Mouse (Mus musculus): ENCODE results near the gene Foxg1. TPM values are rescaled to one million over a fixed set of nuclear protein-coding genes. Genes with fewer than 3 reads are reported as not detected.

Foxg1 gene
- 0.07 TPM in 1 of 2 replicates, not detected in the other for polyA plus RNA-seq (2012; rRNA removed)

DNA sequence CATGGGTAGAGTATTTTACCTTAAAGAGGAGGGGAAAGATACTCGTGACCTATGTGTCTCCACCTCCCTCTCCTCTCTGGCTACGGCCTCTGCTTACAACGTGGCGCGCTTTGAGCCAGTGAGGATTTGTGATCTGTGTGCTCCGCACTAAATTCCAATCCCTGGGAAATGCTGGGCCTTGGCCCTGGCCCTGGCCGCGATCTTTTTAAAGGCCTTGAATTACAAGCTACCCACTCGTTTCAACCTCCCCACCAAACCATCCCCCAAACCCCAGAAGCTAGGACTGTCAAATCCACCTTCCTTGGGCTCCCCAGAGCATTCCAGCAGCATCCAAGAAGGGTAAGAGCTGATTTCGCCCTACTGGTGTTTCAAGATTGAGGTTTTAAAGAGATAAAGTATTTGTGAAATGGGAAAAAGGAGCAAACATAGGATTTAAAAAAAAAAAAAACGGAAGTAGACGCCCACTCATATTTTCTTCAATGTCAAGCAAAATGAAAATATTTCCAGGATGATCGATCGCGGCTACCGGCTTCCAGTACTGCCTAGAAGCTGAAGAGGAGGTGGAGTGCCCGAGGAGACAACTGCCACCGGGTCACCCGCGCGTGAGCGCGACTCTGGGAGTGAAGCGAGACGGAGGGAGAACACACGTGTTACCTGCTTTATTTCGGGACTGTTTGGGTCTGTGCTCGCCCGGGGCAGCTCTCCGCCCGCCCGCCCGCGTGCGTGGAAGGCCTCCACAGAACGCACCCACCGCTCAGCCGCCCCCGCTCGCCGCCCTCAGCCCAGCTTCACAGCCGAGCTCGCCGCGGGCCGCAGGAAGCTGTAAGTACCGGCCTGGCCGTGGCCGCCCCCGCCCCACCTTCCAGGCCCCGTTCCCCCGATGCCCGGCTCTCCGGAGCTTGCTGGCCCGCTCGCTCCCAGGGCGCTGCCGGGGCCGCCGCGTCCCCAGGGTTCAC lies at the start of gene Foxg1:
Gene Foxg1, plus strand, starts transcription at position 96 of the 956 bp plus-strand sequence.
- H3K4me1 ChIP-seq (ENCODE audit: control insufficient read depth, insufficient read depth, low read length) = no peaks in the 10 kb centered on the region
- WGBS = 2% methylated on average over 61 of the region's 61 CpGs

DNA sequence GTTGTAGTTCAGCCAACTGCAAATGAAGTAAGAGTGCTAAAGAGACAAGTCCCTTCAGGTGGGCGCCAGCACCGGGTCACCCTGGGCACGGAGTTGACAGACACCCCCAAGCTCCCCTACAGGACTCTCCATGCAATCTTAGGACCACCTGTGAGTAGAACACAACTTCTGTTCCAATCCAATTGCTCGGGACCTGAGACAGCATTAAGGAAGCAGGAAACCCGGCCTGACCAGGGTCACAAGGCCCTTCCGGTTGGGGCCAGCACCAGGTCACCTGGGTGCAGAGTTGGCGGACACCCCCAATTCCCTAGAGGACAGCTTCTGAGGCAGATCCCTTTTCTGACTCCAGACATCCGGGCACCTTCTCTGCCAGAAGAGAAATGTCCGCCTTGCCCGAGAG lies 32.8 kb upstream of the Foxg1 start:
- no peak for DNase-seq
- H3K4me1 ChIP-seq (ENCODE audit: control insufficient read depth, insufficient read depth, low read length) = no peaks in the 10 kb centered on the region
- no peak overlapping the region for H3K4me3 ChIP-seq (replicated peaks; ENCODE audit: extremely low read depth, low read depth, low read length)
- TF ChIP-seq POLR2A (IDR thresholded peaks at IDR 0.05; ENCODE audit: borderline replicate concordance, extremely low read depth, low read depth, low read length) = no peak
- TF ChIP-seq CTCF (IDR thresholded peaks at IDR 0.05; ENCODE audit: insufficient read depth, low read length) = no peak
- 84% methylated on average over 10 of the region's 10 CpGs for WGBS

More for the DNA sequence above, at the start of gene Foxg1:
- no peak within 1 kb of the TSS for H3K4me3 ChIP-seq (replicated peaks; ENCODE audit: extremely low read depth, low read depth, low read length)
- no peak for DNase-seq
- TF ChIP-seq CTCF (IDR thresholded peaks at IDR 0.05; ENCODE audit: insufficient read depth, low read length) = no peak
- no peak for TF ChIP-seq POLR2A (IDR thresholded peaks at IDR 0.05; ENCODE audit: borderline replicate concordance, extremely low read depth, low read depth, low read length)

DNA sequence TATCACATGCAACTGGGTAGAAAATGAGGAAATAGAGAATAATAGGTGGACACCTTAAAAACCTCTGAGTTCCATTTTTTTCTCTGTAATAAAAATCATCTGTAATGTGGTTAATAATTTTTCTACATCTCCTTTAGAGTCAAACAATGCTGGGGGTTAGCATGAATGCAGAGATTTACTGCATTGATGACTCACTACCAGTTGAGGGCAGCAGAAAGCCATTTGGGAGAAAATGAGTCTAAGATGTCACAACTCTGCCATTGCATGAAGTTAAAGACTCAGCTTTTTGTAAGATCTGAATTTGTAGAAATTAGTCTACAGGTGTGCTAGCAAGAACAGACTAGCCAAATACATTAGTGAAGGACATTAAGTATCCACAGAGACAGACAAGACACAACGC lies 13.5 kb upstream of the Foxg1 start:
- no peak for DNase-seq
- no peak for TF ChIP-seq POLR2A (IDR thresholded peaks at IDR 0.05; ENCODE audit: borderline replicate concordance, extremely low read depth, low read depth, low read length)
- TF ChIP-seq CTCF (IDR thresholded peaks at IDR 0.05; ENCODE audit: insufficient read depth, low read length) = no peak
- Histone ChIP-seq H3K4me1 (ENCODE audit: control insufficient read depth, insufficient read depth, low read length) (no peaks in the 10 kb centered on the region), H3K4me3 (replicated peaks; ENCODE audit: extremely low read depth, low read depth, low read length) (no peak overlapping the region)
- WGBS = 47% methylated on average over 1 of the region's 1 CpGs

DNA sequence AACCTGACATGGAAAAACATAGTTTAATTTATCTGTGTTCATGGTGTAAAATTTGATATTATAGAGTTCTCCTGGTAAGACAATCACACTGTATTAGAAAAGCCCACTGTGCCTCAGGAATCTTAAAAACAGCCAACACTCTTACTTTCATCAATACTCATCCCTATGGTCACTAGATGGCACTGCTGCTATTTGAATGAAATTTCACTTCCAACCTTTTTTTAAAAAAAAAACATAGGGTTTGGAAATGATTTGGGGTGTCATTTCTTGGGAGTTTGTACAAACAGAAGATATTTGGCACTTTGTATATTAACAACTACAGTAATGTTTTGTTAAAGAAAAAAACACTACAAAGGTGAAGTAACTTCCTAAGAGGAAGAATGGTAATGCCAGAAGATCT lies 10.3 kb upstream of the Foxg1 start:
- TF ChIP-seq CTCF (IDR thresholded peaks at IDR 0.05; ENCODE audit: insufficient read depth, low read length) (no peak), POLR2A (IDR thresholded peaks at IDR 0.05; ENCODE audit: borderline replicate concordance, extremely low read depth, low read depth, low read length) (no peak)
- no peak overlapping the region for H3K4me3 ChIP-seq (replicated peaks; ENCODE audit: extremely low read depth, low read depth, low read length)
- no peaks in the 10 kb centered on the region for H3K4me1 ChIP-seq (ENCODE audit: control insufficient read depth, insufficient read depth, low read length)
- no peak for DNase-seq

DNA sequence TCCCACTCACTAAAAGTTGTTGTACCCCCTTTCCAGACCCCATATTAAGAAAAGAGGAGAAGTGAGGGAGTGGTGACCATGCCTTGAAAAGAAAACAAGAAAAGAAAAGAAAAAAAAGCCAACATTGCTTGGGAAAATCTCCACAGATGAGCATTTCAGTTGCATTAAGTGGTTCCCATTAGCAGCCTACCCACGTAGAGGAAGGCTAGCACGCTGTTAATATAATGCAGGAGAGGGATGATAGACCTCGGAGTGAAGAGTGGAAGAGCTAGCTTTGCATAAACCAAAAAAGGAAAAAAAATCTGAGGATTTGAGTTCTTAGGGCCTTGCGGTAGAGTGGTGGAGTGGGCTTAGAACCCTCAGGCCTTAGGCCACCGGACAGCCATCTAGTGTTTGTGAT lies 9.3 kb upstream of the Foxg1 start:
- 16% methylated on average over 5 of the region's 5 CpGs for WGBS
- no peaks in the 10 kb centered on the region for H3K4me1 ChIP-seq (ENCODE audit: control insufficient read depth, insufficient read depth, low read length)
- no peak for TF ChIP-seq CTCF (IDR thresholded peaks at IDR 0.05; ENCODE audit: insufficient read depth, low read length)
- TF ChIP-seq POLR2A (IDR thresholded peaks at IDR 0.05; ENCODE audit: borderline replicate concordance, extremely low read depth, low read depth, low read length) = no peak
- H3K4me3 ChIP-seq (replicated peaks; ENCODE audit: extremely low read depth, low read depth, low read length) = no peak overlapping the region
- no peak for DNase-seq

DNA sequence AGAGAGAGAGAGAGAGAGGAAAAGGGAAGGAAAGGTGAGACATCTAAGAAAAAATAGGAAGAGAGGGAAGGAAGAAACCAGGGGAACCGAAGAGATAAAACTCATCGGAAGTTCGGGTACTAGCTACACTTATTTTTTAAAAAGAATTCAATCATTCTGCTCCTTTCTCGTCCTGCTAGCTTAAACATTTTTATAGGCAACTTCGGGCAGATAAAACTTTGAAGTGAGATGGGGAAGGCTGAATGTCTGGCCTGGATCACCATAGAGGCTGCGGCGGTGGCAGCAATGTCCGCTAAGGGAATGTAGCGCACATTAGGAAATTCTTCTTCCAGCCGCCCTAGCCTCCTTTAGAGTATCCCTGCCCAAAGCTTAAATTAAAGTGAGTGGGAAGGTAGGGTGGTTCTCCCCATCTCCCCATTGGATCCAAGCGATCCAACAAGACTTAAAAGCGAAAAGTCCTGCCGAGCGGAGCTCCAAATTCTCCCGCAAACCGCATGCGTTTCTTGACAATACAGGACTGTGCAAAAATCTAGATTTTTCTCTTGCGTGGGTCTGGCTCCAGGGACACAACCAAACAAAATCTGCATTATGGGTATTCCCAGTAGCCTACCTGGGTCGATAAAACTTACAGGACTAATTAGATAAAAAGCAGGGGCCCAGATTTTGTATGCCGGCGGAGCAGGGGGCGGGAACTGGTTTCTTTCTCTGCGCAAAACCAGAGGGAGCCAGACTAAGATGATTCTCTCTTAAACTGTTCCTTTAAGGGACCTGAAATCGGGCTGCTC lies 8.4 kb upstream of the Foxg1 start:
- DNase-seq = no peak
- no peak for TF ChIP-seq POLR2A (IDR thresholded peaks at IDR 0.05; ENCODE audit: borderline replicate concordance, extremely low read depth, low read depth, low read length)
- TF ChIP-seq CTCF (IDR thresholded peaks at IDR 0.05; ENCODE audit: insufficient read depth, low read length) = no peak
- Histone ChIP-seq H3K4me1 (ENCODE audit: control insufficient read depth, insufficient read depth, low read length) (no peaks in the 10 kb centered on the region), H3K4me3 (replicated peaks; ENCODE audit: extremely low read depth, low read depth, low read length) (no peak overlapping the region)
- 6% methylated on average over 24 of the region's 24 CpGs for WGBS

DNA sequence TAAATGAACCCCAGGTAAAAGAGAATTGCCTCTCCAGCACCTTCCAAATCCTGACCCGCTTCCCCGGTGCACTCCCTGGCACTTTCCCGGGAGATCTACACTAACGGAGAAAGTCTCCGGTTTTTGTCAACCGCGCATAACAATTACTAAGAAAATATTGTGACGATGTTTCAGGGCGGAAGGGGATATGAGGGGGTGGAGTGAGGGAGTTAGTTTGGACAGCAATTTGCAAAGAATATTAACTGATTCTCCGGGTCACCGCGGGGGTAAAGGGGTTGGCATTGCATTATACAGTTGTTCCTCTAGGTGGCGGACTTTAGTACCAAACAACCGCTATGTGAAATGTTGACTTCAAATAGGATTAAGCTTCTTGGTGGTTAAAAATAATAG lies 7.9 kb upstream of the Foxg1 start:
- TF ChIP-seq POLR2A (IDR thresholded peaks at IDR 0.05; ENCODE audit: borderline replicate concordance, extremely low read depth, low read depth, low read length) (no peak), CTCF (IDR thresholded peaks at IDR 0.05; ENCODE audit: insufficient read depth, low read length) (no peak)
- no peaks in the 10 kb centered on the region for H3K4me1 ChIP-seq (ENCODE audit: control insufficient read depth, insufficient read depth, low read length)
- WGBS = 2% methylated on average over 14 of the region's 14 CpGs
- H3K4me3 ChIP-seq (replicated peaks; ENCODE audit: extremely low read depth, low read depth, low read length) = no peak overlapping the region
- DNase-seq = no peak

DNA sequence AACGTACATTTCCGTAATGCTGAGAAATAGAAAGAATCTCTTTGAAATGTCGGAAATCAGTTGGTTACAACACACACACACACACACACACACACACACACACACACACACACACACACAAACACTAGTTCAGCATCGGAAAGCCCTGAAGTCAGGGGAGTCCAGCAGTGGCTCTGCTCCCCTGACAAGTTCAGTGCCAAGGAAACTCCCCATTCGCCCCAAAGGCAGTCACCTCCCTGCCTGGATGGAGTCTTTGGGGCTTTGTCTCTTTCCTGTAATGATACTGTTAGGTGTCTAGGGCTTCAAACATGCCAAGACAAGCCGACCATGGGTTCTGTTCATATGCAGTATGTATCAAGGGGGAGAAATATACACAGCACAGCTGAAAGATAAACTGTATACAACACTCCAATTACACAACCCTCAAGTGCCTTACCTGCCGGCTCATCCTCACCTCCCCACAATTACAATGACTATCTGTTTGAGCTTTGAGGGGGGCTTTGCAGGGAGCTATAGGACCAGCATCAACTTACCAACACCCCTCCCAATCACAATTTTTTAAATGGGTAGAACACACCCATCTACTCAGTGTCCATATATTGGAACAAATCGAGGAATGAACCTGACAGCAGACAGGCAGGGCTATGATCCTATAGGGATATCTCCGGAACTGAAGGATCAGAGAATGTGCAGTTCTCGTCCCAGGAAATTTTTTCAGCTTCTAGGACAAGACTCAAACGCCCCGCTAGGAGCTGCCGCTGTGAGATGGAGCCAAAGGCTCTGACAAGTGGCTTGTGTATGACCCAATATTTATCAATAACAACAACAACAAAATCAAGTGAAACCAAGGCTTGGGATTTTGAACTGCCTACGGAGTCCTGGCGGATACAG lies 6.8 kb upstream of the Foxg1 start:
- DNase-seq = no peak
- no peaks in the 10 kb centered on the region for H3K4me1 ChIP-seq (ENCODE audit: control insufficient read depth, insufficient read depth, low read length)
- WGBS = 8% methylated on average over 15 of the region's 15 CpGs
- H3K4me3 ChIP-seq (replicated peaks; ENCODE audit: extremely low read depth, low read depth, low read length) = no peak overlapping the region
- TF ChIP-seq POLR2A (IDR thresholded peaks at IDR 0.05; ENCODE audit: borderline replicate concordance, extremely low read depth, low read depth, low read length) (no peak), CTCF (IDR thresholded peaks at IDR 0.05; ENCODE audit: insufficient read depth, low read length) (no peak)
